15 mouse cellular contexts compared by ENCODE assay signal in genomic region chr7:139864253-139864652, GRCm38 (mm10). TPM values are rescaled to one million over a fixed set of nuclear protein-coding genes. Genes with fewer than 3 reads are reported as not detected.
A peak's percentile ranks its signal among the peaks of the same experiment; 100 is the strongest.
DNase-seq lines count a peak whose midpoint lies in the region; ATAC-seq and TF ChIP-seq lines count a peak whose summit lies in the region.
"Had no signal": no experiment of that assay in that cellular context is flagged by ENCODE, and none has a peak within 500 bp of the region (broad histone marks: within the 10 kb centered on the region; RNA-seq: fewer than 3 reads in every experiment).

No protein-coding gene starts in this region.

- no peak for TF ChIP-seq POLR2A in testis, adult 2 months (IDR thresholded peaks at IDR 0.05; ENCODE audit: control insufficient read depth, low read depth, low read length)

- H3K9me3 ChIP-seq in intestine, postnatal 0 days (ENCODE audit: control insufficient read depth) = no peaks in the 10 kb centered on the region
- H3K9me3 ChIP-seq in intestine, embryonic 16.5 days (ENCODE audit: control insufficient read depth, low read length) = no peaks in the 10 kb centered on the region
- H3K9me3 ChIP-seq in heart, embryonic 11.5 days (replicated peaks; ENCODE audit: control insufficient read depth, low read length) = no peaks in the 10 kb centered on the region
- H3K9me3 ChIP-seq: embryonic facial prominence, embryonic 15.5 days; heart, embryonic 15.5 days; kidney, embryonic 15.5 days; midbrain, embryonic 13.5 days had no signal

- no peaks in the 10 kb centered on the region for H3K27me3 ChIP-seq in intestine, postnatal 0 days (replicated peaks; ENCODE audit: control insufficient read depth, insufficient read depth, low read length)
- H3K27me3 ChIP-seq in intestine, embryonic 16.5 days (replicated peaks; ENCODE audit: control insufficient read depth, insufficient read depth, low read length) = no peaks in the 10 kb centered on the region
- H3K27me3 ChIP-seq in testis, adult 2 months (ENCODE audit: control insufficient read depth, insufficient read depth, low read length) = no peaks in the 10 kb centered on the region
- H3K27me3 ChIP-seq in heart, embryonic 11.5 days (ENCODE audit: control insufficient read depth, insufficient read depth, low read length) = no peaks in the 10 kb centered on the region
- H3K27me3 ChIP-seq: embryonic facial prominence, embryonic 15.5 days; heart, embryonic 15.5 days; kidney, embryonic 15.5 days; midbrain, embryonic 13.5 days had no signal

- H3K4me3 ChIP-seq in intestine, postnatal 0 days (ENCODE audit: low read depth, low read length) = no peak overlapping the region
- H3K4me3 ChIP-seq in intestine, embryonic 16.5 days (ENCODE audit: low read length) = no peak overlapping the region
- H3K4me3 ChIP-seq in testis, adult 2 months (ENCODE audit: control insufficient read depth, low read depth, low read length) = no peak overlapping the region
- H3K4me3 ChIP-seq in heart, embryonic 11.5 days (ENCODE audit: low read depth, low read length) = no peak overlapping the region
- H3K4me3 ChIP-seq: embryonic facial prominence, embryonic 15.5 days; heart, embryonic 15.5 days; kidney, embryonic 15.5 days; midbrain, embryonic 13.5 days had no signal

- no peak overlapping the region for H3K9ac ChIP-seq in intestine, postnatal 0 days (ENCODE audit: low read depth, low read length)
- no peak overlapping the region for H3K9ac ChIP-seq in intestine, embryonic 16.5 days (ENCODE audit: low read depth, low read length)
- H3K9ac ChIP-seq in heart, embryonic 11.5 days (ENCODE audit: low read depth, low read length) = no peak overlapping the region
- H3K9ac ChIP-seq: embryonic facial prominence, embryonic 15.5 days; heart, embryonic 15.5 days; kidney, embryonic 15.5 days; midbrain, embryonic 13.5 days had no signal

- no peak overlapping the region for H3K4me2 ChIP-seq in intestine, postnatal 0 days (replicated peaks; ENCODE audit: low read depth)
- H3K4me2 ChIP-seq in intestine, embryonic 16.5 days (ENCODE audit: low read depth, low read length) = no peak overlapping the region
- H3K4me2 ChIP-seq in heart, embryonic 11.5 days = no peak overlapping the region
- H3K4me2 ChIP-seq: embryonic facial prominence, embryonic 15.5 days; heart, embryonic 15.5 days; kidney, embryonic 15.5 days; midbrain, embryonic 13.5 days had no signal

- no peaks in the 10 kb centered on the region for H3K36me3 ChIP-seq in intestine, postnatal 0 days (ENCODE audit: control insufficient read depth, insufficient read depth)
- no peaks in the 10 kb centered on the region for H3K36me3 ChIP-seq in intestine, embryonic 16.5 days (ENCODE audit: control insufficient read depth, insufficient read depth, low read length)
- no peaks in the 10 kb centered on the region for H3K36me3 ChIP-seq in testis, adult 2 months (ENCODE audit: control insufficient read depth, insufficient read depth, low read length)
- no peaks in the 10 kb centered on the region for H3K36me3 ChIP-seq in heart, embryonic 11.5 days (ENCODE audit: control insufficient read depth, insufficient read depth, low read length)
- H3K36me3 ChIP-seq: embryonic facial prominence, embryonic 15.5 days; heart, embryonic 15.5 days; kidney, embryonic 15.5 days; midbrain, embryonic 13.5 days had no signal

- no peak for ATAC-seq in cerebellum, adult (ENCODE audit: insufficient number of reproducible peaks, low FRiP score, low TSS enrichment)
- ATAC-seq in intestine, postnatal 0 days = no peak
- no peak for ATAC-seq in intestine, embryonic 16.5 days
- ATAC-seq in heart, embryonic 11.5 days (replicated peaks; ENCODE audit: insufficient number of reproducible peaks, low FRiP score, low TSS enrichment) = no peak
- ATAC-seq: midbrain, embryonic 13.5 days had no signal

- H3K27ac ChIP-seq in intestine, postnatal 0 days (ENCODE audit: low read depth, low read length) = no peak overlapping the region
- no peak overlapping the region for H3K27ac ChIP-seq in intestine, embryonic 16.5 days (ENCODE audit: low read length)
- H3K27ac ChIP-seq in testis, adult 2 months (ENCODE audit: control insufficient read depth, insufficient read depth, low read depth, low read length) = no peak overlapping the region
- H3K27ac ChIP-seq in heart, embryonic 11.5 days (ENCODE audit: low read depth, low read length) = no peak overlapping the region
- H3K27ac ChIP-seq: embryonic facial prominence, embryonic 15.5 days; heart, embryonic 15.5 days; kidney, embryonic 15.5 days; midbrain, embryonic 13.5 days had no signal

- DNase-seq in cerebellum, postnatal 36 days = peak; percentile 38 to 48
- DNase-seq in testis, postnatal 14 days (ENCODE audit: low spot score) = no peak
- no peak for DNase-seq in layer of hippocampus, adult 11-12 months (ENCODE audit: low spot score)
- DNase-seq: spleen, adult 18-20 months; thymus, postnatal 36 days had no signal

- no peaks in the 10 kb centered on the region for H3K4me1 ChIP-seq in intestine, postnatal 0 days (replicated peaks; ENCODE audit: control insufficient read depth, insufficient read depth, low read length)
- H3K4me1 ChIP-seq in intestine, embryonic 16.5 days (ENCODE audit: control insufficient read depth, insufficient read depth, low read length) = no peaks in the 10 kb centered on the region
- H3K4me1 ChIP-seq in testis, adult 2 months (ENCODE audit: control insufficient read depth, insufficient read depth, low read length) = no peaks in the 10 kb centered on the region
- H3K4me1 ChIP-seq in heart, embryonic 11.5 days (ENCODE audit: control insufficient read depth, insufficient read depth, low read length) = no peaks in the 10 kb centered on the region
- H3K4me1 ChIP-seq: embryonic facial prominence, embryonic 15.5 days; heart, embryonic 15.5 days; kidney, embryonic 15.5 days; midbrain, embryonic 13.5 days had no signal

- peak; percentile 63 for TF ChIP-seq CTCF in intestine, postnatal 0 days (IDR thresholded peaks at IDR 0.05; ENCODE audit: low read depth)
- peak; percentile 45; the same call in 1 of the 2 replicates for TF ChIP-seq CTCF in testis, adult 2 months (IDR thresholded peaks at IDR 0.05; ENCODE audit: control insufficient read depth, insufficient read depth, insufficient replicate concordance, low read depth, low read length)

- WGBS in intestine, postnatal 0 days = 39% methylated on average over 2 of the region's 2 CpGs
- WGBS in intestine, embryonic 16.5 days = 45% methylated on average over 2 of the region's 2 CpGs
- WGBS in heart, embryonic 11.5 days (ENCODE audit: insufficient replicate concordance) = 35% methylated on average over 2 of the region's 2 CpGs

RNA-seq across cellular contexts. Expression of gene Kndc1, which starts 30.2 kb away (rescaled TPM):
- polyA plus RNA-seq in intestine, postnatal 0 days (2015; fragmentation: Nextera tagmentation; extraction: Ambion mirVana) = 0.08 and 0.23 TPM in 2 replicates
- polyA plus RNA-seq in intestine, embryonic 16.5 days (2015; fragmentation: Nextera tagmentation; extraction: Ambion mirVana) = 0.09 and 0.13 TPM in 2 replicates
- 3.6 and 3.9 TPM in 2 replicates for polyA plus RNA-seq in testis, adult 2 months (2012; rRNA removed)
- polyA plus RNA-seq in heart, embryonic 11.5 days (2014; fragmentation: Nextera tagmentation; extraction: Ambion mirVana) = 0.03 TPM in 1 of 2 replicates, not detected in the other
- polyA plus RNA-seq: liver, embryonic 16.5 days had no signal

RNA-seq across cellular contexts. Expression of gene Adgra1, which starts 30.3 kb away (rescaled TPM):
- 0.08 and 0.51 TPM in 2 replicates for polyA plus RNA-seq in intestine, postnatal 0 days (2015; fragmentation: Nextera tagmentation; extraction: Ambion mirVana)
- 0.39 and 1.0 TPM in 2 replicates for polyA plus RNA-seq in intestine, embryonic 16.5 days (2015; fragmentation: Nextera tagmentation; extraction: Ambion mirVana)
- polyA plus RNA-seq in testis, adult 2 months (2012; rRNA removed) = 0.43 and 0.48 TPM in 2 replicates
- polyA plus RNA-seq in heart, embryonic 11.5 days (2014; fragmentation: Nextera tagmentation; extraction: Ambion mirVana) = not detected in 2 replicates
- polyA plus RNA-seq: heart, embryonic 15.5 days had no signal

Comparison
In these comparisons a context has a peak if more than half of its experiments do, and no peak if none do; other contexts are left out.
1. DNase-seq: peak in cerebellum, postnatal 36 days (2 of 2); none in testis, postnatal 14 days (single experiment) and layer of hippocampus, adult 11-12 months (single experiment).